Mouse (Mus musculus) right cerebral cortex, postnatal 36 days (tissue): ENCODE data around the gene Dscam.
A peak's percentile ranks its signal among the peaks of the same experiment; 100 is the strongest.
"Not testable (repeated sequence)": the region's sequence is repeated elsewhere in the genome, so short reads cannot be mapped to it uniquely, and the experiment has no call there.

Experiments used
- DNase-seq, 2 experiments: peaks; one replicate each; pipeline ENCODE4 v3.0.0; 2022; ENCODE audit warnings: low spot score in 2 of 2, mixed read lengths in 1 of 2

Gene Dscam

DNA sequence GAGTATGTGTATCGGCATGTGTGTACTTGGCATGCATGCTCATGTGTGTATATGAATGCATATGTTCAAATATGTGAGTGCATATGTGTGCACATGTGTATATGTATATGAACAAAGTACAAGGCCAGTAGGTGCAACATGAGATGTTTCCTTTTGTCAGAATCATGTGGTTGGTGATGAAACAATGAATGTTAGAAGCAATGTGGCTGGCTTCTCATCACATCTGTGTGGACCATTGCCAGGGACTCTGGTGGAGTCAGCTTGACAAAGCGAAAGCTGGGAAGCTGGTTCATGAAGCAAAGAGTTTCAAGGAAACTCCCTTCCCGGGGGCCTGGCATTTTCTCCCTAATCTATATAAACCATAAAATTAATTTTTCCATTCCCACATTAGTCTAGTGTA is 286.0 kb downstream of the Dscam start:
- DNase-seq = not testable (repeated sequence)

DNA sequence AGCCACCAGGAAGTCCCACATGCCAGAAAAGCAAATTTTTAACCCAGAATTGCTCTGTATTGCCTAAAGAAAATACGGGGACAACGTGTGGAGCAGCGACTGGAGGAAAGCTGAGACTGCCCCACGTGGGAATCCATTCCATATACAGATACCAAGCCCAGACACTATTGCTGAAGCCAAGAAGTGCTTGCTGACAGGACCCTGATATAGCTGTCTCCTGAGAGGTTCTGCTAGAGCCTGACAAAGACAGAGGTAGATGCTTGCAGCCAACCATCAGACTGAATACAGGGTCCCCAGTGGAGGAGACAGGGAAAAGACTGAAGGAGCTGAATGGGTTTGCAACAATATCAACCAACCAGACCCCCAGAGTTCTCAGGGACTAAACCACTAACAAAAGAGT is 293.3 kb downstream of the Dscam start:
- no peak for DNase-seq

GRCm38 (mm10) chr16:96872799-96873198 is 297.8 kb downstream of the Dscam start:
- no peak for DNase-seq

GRCm38 (mm10) chr16:96857571-96857970 is 313.0 kb downstream of the Dscam start:
- peak in 1 of 2 experiments; percentile 37 for DNase-seq

- DNase-seq = no peak
These were observed 315.5 kb downstream of the Dscam start for GRCm38 (mm10) chr16:96855060-96855459.

DNA sequence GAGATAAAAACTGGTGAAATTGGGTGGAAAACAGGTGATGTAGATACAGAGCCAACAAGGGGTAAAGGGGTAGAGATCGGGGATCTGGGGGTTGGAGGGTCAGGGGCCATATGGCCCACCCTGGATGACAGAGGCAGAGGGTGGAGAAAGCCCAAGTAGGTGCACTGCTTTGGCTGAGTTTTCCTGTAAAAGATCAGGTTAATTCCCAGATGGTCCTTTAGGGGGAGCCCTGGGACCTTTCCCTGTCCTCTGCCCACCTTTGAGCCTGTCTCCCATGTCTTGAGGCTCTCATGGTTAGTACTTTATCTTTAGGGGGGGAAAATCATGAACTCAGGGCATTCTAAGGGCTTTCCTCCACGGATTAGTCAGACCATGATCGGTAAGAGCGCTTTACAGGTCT is 318.2 kb downstream of the Dscam start:
- DNase-seq = peak in 1 of 2 experiments; percentile 15

GRCm38 (mm10) chr16:96848916-96849315 is 321.6 kb downstream of the Dscam start:
- DNase-seq = no peak

- DNase-seq = no peak
These were observed 324.0 kb downstream of the Dscam start for GRCm38 (mm10) chr16:96846585-96846984.

GRCm38 (mm10) chr16:96846113-96846512 is 324.4 kb downstream of the Dscam start:
- no peak for DNase-seq

- no peak for DNase-seq
These were observed 325.0 kb downstream of the Dscam start for GRCm38 (mm10) chr16:96845475-96846098.

GRCm38 (mm10) chr16:96843691-96844400 is 326.7 kb downstream of the Dscam start:
- peak; percentile 42 to 64 for DNase-seq

DNA sequence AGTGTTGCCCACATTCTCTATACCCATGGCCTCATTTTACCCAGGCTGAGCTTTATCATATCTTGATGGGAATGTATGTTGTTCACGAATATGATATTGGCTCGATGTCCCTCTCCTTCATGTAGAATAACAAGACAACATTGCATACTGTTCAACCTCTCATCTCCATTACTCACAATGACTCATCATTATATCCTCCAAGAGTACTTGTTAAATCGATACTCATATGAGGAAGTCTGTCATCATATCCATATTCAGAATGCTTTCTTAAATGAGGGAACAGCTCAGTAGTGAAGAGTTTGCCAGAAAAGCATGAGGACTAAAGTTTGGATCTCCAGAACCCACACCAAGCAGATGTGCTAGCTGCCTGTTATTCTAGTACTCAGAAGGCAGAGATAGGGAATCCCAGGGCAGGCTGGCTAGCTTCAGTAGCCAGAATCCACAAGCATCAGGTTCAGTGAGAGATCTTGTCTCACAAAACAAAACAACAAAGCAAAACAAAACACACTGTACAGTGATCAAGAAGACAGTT is 327.7 kb downstream of the Dscam start:
- no peak for DNase-seq

GRCm38 (mm10) chr16:96819649-96820048 is 350.9 kb downstream of the Dscam start:
- DNase-seq = peak; percentile 36 to 43

- no peak for DNase-seq
These were observed 364.3 kb downstream of the Dscam start for GRCm38 (mm10) chr16:96806298-96806697.

DNA sequence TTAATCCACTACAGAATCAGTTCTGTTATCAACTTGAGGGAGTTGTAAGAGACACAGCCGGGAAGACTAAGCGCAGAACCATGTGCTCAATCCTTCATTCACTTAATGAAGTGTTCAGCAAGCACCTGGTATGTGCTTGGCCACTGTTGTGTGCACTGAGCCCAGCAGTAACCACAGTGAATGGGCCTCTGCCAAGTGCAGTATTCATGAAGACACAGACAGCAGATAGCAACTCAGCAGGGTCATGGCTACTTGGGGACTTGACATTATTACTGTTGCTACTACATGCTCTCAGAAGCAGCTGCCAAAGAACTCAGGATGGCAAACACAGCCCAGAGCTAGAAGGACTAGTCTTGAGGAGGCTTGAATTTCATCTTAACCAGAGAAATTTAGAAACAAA is 367.9 kb downstream of the Dscam start:
- no peak for DNase-seq

GRCm38 (mm10) chr16:96801650-96802237 is 368.8 kb downstream of the Dscam start:
- no peak for DNase-seq

DNA sequence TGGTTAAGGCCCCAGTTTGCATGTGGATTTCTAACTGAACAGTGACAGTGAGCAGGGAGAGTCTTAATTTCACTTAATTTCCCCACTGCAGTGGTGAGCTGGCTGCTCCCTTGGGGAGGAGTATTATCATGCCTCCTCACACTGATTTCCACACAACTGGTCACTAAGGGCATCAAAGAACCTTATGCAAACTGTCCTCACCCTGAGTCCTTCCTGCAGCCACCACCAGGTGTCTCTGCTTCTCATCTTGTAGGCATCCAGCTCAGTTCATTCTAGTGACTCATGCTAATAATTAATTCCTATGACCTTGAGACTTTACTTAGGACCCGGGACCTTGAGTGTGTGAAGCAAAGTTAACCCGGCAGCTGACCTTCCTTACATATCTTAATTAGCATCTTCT is 375.1 kb downstream of the Dscam start:
- DNase-seq = peak in 1 of 2 experiments; percentile 8

DNA sequence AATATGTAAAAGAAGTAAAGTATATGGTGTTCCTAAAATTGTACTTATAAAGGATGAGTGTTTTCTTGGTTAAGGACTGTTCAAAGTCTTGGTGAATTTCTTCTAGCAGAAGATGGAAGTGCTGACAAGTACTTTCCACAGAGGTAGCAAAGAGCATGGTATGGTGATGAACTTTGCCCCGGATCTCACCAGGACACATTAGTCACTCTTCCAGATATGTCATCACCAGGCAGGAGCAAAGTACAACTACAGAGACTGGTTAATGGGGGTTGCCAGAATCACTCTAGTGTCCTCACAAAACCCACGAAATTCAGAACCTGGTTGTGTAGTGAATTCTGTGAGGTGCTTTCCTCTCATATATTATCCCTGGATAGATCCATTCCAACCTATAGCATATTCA is 379.2 kb downstream of the Dscam start:
- no peak for DNase-seq

GRCm38 (mm10) chr16:96788286-96788685 is 382.3 kb downstream of the Dscam start:
- no peak for DNase-seq

DNA sequence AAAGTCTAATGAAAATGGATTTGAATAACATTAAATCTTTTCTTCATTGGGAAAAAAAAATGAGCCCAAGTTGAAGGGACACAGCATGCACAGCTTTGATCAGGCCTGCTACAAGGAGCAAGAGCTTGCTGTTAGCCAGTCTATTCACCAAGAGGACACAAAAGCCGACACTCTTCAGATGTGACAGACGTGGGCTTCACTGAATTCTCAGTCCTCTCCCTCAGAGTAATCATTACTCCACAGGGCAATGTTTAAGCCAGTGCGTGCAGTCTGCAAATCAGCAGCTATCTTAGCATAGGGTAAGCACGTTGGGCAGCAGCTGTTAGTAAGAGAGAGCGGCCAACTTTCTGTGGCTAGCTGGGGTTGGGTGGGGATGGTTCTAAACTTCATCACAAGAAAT is 391.5 kb downstream of the Dscam start:
- DNase-seq = no peak

DNA sequence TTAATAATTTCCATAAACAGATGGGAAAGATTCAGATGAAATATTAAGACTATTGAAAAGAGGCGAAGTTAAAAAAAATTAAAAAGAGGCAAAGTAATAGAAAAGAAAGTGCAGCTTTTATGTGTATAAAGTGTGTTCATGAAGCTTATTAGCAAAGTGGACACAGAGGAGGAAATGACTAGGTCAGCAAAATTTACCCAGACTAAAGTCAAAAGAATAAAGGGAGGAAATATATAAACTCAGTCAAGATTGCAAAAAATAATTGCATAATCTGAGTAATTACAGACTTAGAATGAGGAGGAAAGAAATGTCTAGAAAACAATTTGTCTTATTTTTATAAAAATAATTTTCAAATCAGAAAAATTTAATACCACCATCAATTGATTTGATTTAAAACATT is 396.3 kb downstream of the Dscam start:
- DNase-seq = no peak

- no peak for DNase-seq
These were observed 402.6 kb downstream of the Dscam start for GRCm38 (mm10) chr16:96767985-96768384.

DNA sequence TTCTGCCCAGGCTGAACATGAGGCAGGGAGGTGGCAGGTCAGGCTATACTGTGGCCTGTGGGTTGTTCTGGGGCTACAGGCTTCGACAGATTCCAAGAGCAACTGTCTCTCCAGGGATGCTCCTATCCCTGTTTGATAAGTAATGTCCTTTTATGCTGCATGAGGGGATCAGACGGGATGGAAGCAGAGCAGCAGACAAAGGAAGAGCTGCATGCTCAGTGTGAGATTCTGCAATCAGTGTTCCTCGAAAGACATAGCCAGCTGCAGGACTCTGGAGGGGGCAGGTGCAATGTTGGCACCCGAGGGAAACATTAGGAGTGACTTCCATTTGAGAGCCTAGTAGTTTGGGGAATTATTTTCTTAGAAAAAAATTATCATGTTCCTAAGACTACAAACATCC is 403.0 kb downstream of the Dscam start:
- no peak for DNase-seq
